Mouse (Mus musculus) heart, postnatal 0 days (tissue): ENCODE measurements around the gene Enoph1.

ENCODE experiments used
- CTCF ChIP-seq: IDR thresholded peaks from 2 replicates; pipeline ENCODE4 v1.5.1; 2016; ENCODE audit warnings: antibody characterized with exemption, control low read depth, low read depth
- EP300 ChIP-seq: IDR thresholded peaks from 2 replicates; pipeline ENCODE4 v1.6.1; 2016; ENCODE audit warnings: antibody characterized with exemption, low read depth

DNA sequence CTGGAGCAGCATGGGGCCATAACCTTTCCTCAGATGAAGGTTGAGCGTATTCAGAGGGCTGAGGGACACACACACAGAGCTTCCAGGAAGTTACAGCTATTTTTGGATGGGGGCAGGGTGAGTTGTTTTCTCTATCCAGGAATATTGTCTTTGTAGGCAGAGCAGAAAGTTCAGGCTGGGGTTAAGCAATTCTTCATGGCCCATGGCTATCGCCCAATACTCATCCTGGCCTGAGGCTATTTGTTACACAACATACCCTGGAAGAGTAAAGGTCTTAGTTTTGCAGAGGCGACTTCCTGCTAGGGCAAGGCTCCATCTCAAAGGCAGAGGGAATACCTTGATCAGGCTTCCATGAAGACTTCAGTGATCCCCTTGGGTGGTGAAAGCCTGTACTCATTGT is 45.6 kb upstream of the Enoph1 start:
- TF ChIP-seq CTCF (no peak), EP300 (no peak)
